Mouse (Mus musculus): ENCODE results near the gene Cyp46a1.

GRCm38 (mm10) chr12:108403957-108404356 is 69.8 kb downstream of the Cyp46a1 start:
- TF ChIP-seq POLR2A (IDR thresholded peaks at IDR 0.05; ENCODE audit: control insufficient read depth in 1 of 2, insufficient read depth in 1 of 2, low read depth in 1 of 2, low read length in 2 of 2, poor library complexity in 1 of 2): no peak
- TF ChIP-seq ZC3H11A (IDR thresholded peaks at IDR 0.05; ENCODE audit: low read depth, low read length): no peak
- no peak for TF ChIP-seq CTCF (IDR thresholded peaks at IDR 0.05 in 2 of 3, conservative IDR thresholded peaks at IDR 0.05 in 1 of 3; ENCODE audit: control insufficient read depth in 1 of 3, insufficient read depth in 1 of 3, low read depth in 2 of 3, low read length in 3 of 3, poor library complexity in 1 of 3, severe bottlenecking in 1 of 3)
- TF ChIP-seq KAT2A (conservative IDR thresholded peaks at IDR 0.05; ENCODE audit: low read depth, low read length): no peak
- no peak for TF ChIP-seq GATA1 (IDR thresholded peaks at IDR 0.05; ENCODE audit: low read depth, low read length)
- no peak for TF ChIP-seq ETS1 (IDR thresholded peaks at IDR 0.05; ENCODE audit: low read depth, low read length)
- no peak for TF ChIP-seq MEF2A (IDR thresholded peaks at IDR 0.05; ENCODE audit: extremely low read depth, insufficient replicate concordance, low read depth, low read length, poor library complexity, severe bottlenecking)
- no peak for TF ChIP-seq EP300 (IDR thresholded peaks at IDR 0.05; ENCODE audit: low read depth in 1 of 2, low read length in 2 of 2)

Data from MEL (cell line).